Mouse (Mus musculus): Measurements from ENCODE around the gene Samt1.
"Not testable (repeated sequence)": the region's sequence is repeated elsewhere in the genome, so short reads cannot be mapped to it uniquely, and the experiment has no call there.

The Samt1 gene

DNA sequence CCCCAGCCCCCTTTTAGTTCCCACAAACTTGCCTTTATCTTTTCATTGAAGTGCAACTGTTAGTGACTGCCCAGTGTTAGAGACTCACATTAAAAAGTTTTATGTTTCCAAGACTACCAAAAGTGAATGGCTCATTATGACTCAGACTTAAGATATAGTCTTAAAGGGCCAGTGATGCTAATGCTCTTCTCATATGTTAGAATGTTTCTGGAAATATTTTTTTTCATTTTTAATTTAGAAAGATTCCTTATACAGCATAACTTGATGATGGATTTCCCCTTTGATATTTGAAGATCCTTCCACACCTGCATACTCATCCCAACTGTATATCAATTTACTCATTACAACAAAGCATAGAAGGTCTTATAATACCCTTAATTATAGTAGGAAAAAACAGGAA lies at the start of gene Samt1:
Gene Samt1 (minus strand): TSS at position 101 of the 400 bp plus-strand sequence.
- CTCF ChIA-PET = not testable (repeated sequence)

DNA sequence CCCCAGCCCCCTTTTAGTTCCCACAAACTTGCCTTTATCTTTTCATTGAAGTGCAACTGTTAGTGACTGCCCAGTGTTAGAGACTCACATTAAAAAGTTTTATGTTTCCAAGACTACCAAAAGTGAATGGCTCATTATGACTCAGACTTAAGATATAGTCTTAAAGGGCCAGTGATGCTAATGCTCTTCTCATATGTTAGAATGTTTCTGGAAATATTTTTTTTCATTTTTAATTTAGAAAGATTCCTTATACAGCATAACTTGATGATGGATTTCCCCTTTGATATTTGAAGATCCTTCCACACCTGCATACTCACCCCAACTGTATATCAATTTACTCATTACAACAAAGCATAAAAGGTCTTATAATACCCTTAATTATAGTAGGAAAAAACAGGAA lies 42.5 kb upstream of the Samt1 start, which contains the start of gene Gm10057:
Gene Gm10057 (minus strand): TSS at position 101 of the 400 bp plus-strand sequence.
- CTCF ChIA-PET = not testable (repeated sequence)

DNA sequence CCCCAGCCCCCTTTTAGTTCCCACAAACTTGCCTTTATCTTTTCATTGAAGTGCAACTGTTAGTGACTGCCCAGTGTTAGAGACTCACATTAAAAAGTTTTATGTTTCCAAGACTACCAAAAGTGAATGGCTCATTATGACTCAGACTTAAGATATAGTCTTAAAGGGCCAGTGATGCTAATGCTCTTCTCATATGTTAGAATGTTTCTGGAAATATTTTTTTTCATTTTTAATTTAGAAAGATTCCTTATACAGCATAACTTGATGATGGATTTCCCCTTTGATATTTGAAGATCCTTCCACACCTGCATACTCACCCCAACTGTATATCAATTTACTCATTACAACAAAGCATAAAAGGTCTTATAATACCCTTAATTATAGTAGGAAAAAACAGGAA lies 21.3 kb upstream of the Samt1 start, which contains the start of gene 4921511M17Rik:
Gene 4921511M17Rik (minus strand): TSS at position 101 of the 400 bp plus-strand sequence.
- CTCF ChIA-PET = not testable (repeated sequence)

DNA sequence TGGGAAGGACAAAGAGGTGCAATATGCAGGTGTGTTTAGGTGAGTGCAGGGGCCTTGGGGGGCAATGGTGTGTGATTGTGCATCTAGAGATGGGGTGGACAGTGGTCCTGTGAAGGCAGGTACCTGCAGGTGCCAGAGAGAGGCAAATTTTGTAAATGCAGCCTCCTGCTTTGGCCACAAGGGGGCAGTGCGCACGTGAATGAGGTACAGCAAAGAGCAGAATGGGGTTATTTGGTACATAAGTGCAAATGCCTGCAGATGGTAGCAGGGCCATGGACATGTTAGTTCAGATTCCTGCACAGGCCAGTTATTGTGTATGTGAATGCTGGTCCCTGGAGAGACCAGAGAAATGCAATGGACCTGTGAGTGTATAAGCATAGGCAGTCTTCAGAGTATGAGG lies 35.5 kb downstream of the Samt1 start:
- CTCF ChIA-PET = not testable (repeated sequence)

DNA sequence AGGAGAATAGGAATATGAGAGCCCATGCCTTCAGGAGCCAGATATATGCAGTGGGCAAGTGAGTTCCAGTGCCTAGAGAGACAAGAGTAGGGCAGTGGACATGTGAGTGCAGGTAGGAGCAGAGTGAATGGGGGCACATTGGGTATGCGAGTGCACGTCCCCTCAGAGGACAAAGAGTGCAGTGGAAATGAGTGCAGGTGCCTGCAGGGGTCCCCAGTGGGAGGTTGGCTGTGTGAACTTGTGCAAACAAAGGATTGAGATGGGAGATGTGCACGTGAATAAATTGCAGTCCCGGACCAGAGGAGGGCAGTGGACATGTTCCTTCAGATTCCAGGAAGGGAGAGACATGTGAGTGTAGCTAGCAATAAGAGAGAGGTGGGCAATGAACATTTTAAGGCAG lies 36.0 kb downstream of the Samt1 start:
- CTCF ChIA-PET = not testable (repeated sequence)

DNA sequence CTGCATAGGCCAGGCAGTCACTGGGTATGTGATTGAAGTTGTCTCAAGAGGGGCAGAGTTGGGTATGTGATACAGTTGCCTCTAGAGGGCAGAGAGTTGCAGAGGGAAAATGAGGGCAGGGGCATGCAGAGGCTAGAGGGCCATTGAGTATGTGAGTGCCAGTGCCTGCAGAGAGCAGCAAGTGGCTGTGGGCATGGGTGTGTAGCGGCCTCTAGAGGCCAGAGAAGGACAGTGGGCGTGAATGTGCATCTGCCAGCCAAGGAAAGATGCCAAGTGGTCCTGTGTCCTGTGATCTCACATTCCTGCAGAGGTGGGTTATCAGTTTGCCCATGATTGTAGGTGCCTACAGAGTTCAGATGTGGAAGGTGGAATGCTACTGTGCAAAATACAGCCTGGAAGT lies 38.0 kb downstream of the Samt1 start:
- CTCF ChIA-PET = no interaction called here

DNA sequence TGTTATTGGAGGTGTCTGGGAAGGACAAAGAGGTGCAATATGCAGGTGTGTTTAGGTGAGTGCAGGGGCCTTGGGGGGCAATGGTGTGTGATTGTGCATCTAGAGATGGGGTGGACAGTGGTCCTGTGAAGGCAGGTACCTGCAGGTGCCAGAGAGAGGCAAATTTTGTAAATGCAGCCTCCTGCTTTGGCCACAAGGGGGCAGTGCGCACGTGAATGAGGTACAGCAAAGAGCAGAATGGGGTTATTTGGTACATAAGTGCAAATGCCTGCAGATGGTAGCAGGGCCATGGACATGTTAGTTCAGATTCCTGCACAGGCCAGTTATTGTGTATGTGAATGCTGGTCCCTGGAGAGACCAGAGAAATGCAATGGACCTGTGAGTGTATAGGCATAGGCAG lies 59.6 kb downstream of the Samt1 start:
- CTCF ChIA-PET = not testable (repeated sequence)

All from spleen, embryonic (tissue).